In the genomic region with DNA sequence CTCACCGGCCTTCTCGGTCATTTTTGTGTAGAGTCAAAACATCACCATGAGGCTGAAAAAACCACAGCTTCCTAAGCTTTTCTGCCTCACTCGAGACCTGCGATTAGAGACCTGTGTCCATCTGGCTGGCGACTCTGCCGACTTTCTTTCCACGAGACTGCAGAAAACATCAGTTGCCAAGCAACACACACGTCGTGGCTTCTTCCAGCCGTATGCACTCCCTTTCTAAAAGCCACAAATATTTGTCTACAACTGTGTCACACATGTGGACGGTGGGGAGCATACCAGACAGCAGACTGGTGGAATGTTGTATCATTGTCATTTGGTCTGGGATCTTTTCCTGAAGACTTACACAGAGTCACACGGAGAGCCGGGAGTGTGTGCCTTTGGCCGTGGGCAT, we compare ENCODE assay signal across 21 mouse cellular contexts.
DNase-seq lines count a peak whose midpoint lies in the region; ATAC-seq and TF ChIP-seq lines count a peak whose summit lies in the region.
"Had no signal": no experiment of that assay in that cellular context is flagged by ENCODE, and none has a peak within 500 bp of the region (broad histone marks: within the 10 kb centered on the region; RNA-seq: fewer than 3 reads in every experiment).

No protein-coding gene starts in this region.

- no peak overlapping the region for H3K9ac ChIP-seq in embryonic facial prominence, embryonic 13.5 days
- no peak overlapping the region for H3K9ac ChIP-seq in neural tube, embryonic 13.5 days
- no peak overlapping the region for H3K9ac ChIP-seq in limb, embryonic 13.5 days
- H3K9ac ChIP-seq: heart, embryonic 12.5 days; lung, embryonic 14.5 days had no signal

- H3K27me3 ChIP-seq in embryonic facial prominence, embryonic 13.5 days: no peaks in the 10 kb centered on the region
- peaks cover 14% of the 10 kb centered on the region for H3K27me3 ChIP-seq in embryonic facial prominence, embryonic 10.5 days (replicated peaks; ENCODE audit: low read depth, poor library complexity, severe bottlenecking)
- no peaks in the 10 kb centered on the region for H3K27me3 ChIP-seq in neural tube, embryonic 13.5 days
- H3K27me3 ChIP-seq in limb, embryonic 13.5 days: 0 out of 2 replicates have a peak, but pooled peaks cover 5% of the 10 kb centered on the region
- H3K27me3 ChIP-seq: heart, embryonic 12.5 days had no signal

- peak overlapping the region; percentile 36; the same call in 1 of the 2 replicates for H3K27ac ChIP-seq in embryonic facial prominence, embryonic 13.5 days
- H3K27ac ChIP-seq in embryonic facial prominence, embryonic 10.5 days (replicated peaks): no peak overlapping the region
- peak overlapping the region; percentile 59 for H3K27ac ChIP-seq in neural tube, embryonic 13.5 days (replicated peaks)
- peak overlapping the region; percentile 15; the same call in 1 of the 2 replicates for H3K27ac ChIP-seq in limb, embryonic 13.5 days

- H3K36me3 ChIP-seq in embryonic facial prominence, embryonic 13.5 days: peaks cover 26% of the 10 kb centered on the region
- peaks cover 25% of the 10 kb centered on the region for H3K36me3 ChIP-seq in embryonic facial prominence, embryonic 10.5 days (replicated peaks)
- H3K36me3 ChIP-seq in neural tube, embryonic 13.5 days: peaks cover 9% of the 10 kb centered on the region
- peaks cover 23% of the 10 kb centered on the region for H3K36me3 ChIP-seq in limb, embryonic 13.5 days

- DNase-seq in embryonic facial prominence, embryonic 10.5 days (ENCODE audit: low spot score): no peak
- DNase-seq in neural tube, embryonic 10.5 days (ENCODE audit: extremely low spot score, low spot score): no peak
- DNase-seq in retina, postnatal 1 day: peak; percentile 49
- no peak for DNase-seq in lung, postnatal 14 days
- DNase-seq in lung, adult 2 months: no peak
- DNase-seq: adrenal gland, adult 2 months; B cell, adult 2 months; cerebellum, adult 18-20 months; embryo, embryonic 11 days; gastrocnemius, postnatal 36 days; heart, postnatal 36 days; kidney, adult 11 months; kidney, postnatal 4 days; layer of hippocampus, postnatal 36 days; liver; lung, embryonic 14.5 days; thymus, adult 18-20 months had no signal

- 43% methylated on average over 14 of the region's 14 CpGs for WGBS in embryonic facial prominence, embryonic 13.5 days
- 82% methylated on average over 14 of the region's 14 CpGs for WGBS in embryonic facial prominence, embryonic 10.5 days
- 46% methylated on average over 14 of the region's 14 CpGs for WGBS in neural tube, embryonic 13.5 days
- 45% methylated on average over 14 of the region's 14 CpGs for WGBS in limb, embryonic 13.5 days
- WGBS in lung, adult 2 months: 61% methylated on average over 14 of the region's 14 CpGs

- TF ChIP-seq CTCF in lung, adult 2 months (IDR thresholded peaks at IDR 0.05; ENCODE audit: insufficient read depth, low read length): no peak

- no peak for ATAC-seq in embryonic facial prominence, embryonic 13.5 days (ENCODE audit: insufficient number of reproducible peaks, insufficient read depth, low FRiP score, low TSS enrichment, low read depth)
- no peak for ATAC-seq in neural tube, embryonic 13.5 days (ENCODE audit: low read depth)
- ATAC-seq in limb, embryonic 13.5 days (ENCODE audit: low FRiP score, low read depth): no peak

- peaks cover 28% of the 10 kb centered on the region for H3K4me1 ChIP-seq in embryonic facial prominence, embryonic 13.5 days
- H3K4me1 ChIP-seq in embryonic facial prominence, embryonic 10.5 days: no peaks in the 10 kb centered on the region
- H3K4me1 ChIP-seq in neural tube, embryonic 13.5 days (replicated peaks): peaks cover 40% of the 10 kb centered on the region
- peaks cover 16% of the 10 kb centered on the region for H3K4me1 ChIP-seq in limb, embryonic 13.5 days
- H3K4me1 ChIP-seq in lung, adult 2 months (ENCODE audit: control insufficient read depth, insufficient read depth, low read length): no peaks in the 10 kb centered on the region

- H3K9me3 ChIP-seq in embryonic facial prominence, embryonic 13.5 days: no peaks in the 10 kb centered on the region
- no peaks in the 10 kb centered on the region for H3K9me3 ChIP-seq in embryonic facial prominence, embryonic 10.5 days
- H3K9me3 ChIP-seq in neural tube, embryonic 13.5 days: no peaks in the 10 kb centered on the region
- no peaks in the 10 kb centered on the region for H3K9me3 ChIP-seq in limb, embryonic 13.5 days
- H3K9me3 ChIP-seq: heart, embryonic 12.5 days had no signal

- TF ChIP-seq POLR2A in lung, adult 2 months (IDR thresholded peaks at IDR 0.05; ENCODE audit: borderline replicate concordance, extremely low read depth, low read depth, low read length): no peak

- H3K4me2 ChIP-seq in embryonic facial prominence, embryonic 13.5 days: no peak overlapping the region
- H3K4me2 ChIP-seq in neural tube, embryonic 13.5 days: no peak overlapping the region
- no peak overlapping the region for H3K4me2 ChIP-seq in limb, embryonic 13.5 days (replicated peaks)
- H3K4me2 ChIP-seq: heart, embryonic 12.5 days; lung, embryonic 14.5 days had no signal

- no peak overlapping the region for H3K4me3 ChIP-seq in embryonic facial prominence, embryonic 13.5 days
- no peak overlapping the region for H3K4me3 ChIP-seq in embryonic facial prominence, embryonic 10.5 days
- H3K4me3 ChIP-seq in neural tube, embryonic 13.5 days: no peak overlapping the region
- H3K4me3 ChIP-seq in limb, embryonic 13.5 days: no peak overlapping the region
- no peak overlapping the region for H3K4me3 ChIP-seq in lung, adult 2 months (replicated peaks; ENCODE audit: extremely low read depth, low read depth, low read length)
- H3K4me3 ChIP-seq: heart, embryonic 12.5 days had no signal
